1 mouse cellular context compared by ENCODE assay signal in the genomic region with DNA sequence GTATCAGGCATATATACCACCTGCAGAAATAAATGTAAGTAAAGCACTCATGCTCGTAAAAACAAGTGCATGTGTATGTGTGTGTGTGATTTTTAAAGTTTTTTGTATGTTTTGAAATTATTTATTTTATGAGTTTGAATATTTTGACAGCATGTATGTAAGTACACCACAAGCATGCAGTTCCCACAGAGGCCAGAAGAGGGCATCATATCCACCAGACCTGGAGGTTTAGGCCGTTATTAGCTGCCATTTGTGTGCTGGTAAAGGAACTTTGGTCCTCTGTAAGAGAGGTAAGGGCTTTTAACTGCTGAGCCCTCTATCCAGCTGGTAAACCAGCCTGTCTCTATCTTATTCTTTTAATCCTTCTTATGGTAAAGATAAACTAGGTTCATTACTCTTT.
TF ChIP-seq lines count a peak whose summit lies in the region.

No protein-coding gene starts in this region.

TF ChIP-seq in MEL, 35 proteins besides CTCF, POLR2A, EP300 and RAD21 (continued from another document):
- peak; percentile 30 for TF ChIP-seq SMC3 (IDR thresholded peaks at IDR 0.05; ENCODE audit: low read depth, low read length)
